ENCODE assay signal across 19 mouse cellular contexts in the genomic region with DNA sequence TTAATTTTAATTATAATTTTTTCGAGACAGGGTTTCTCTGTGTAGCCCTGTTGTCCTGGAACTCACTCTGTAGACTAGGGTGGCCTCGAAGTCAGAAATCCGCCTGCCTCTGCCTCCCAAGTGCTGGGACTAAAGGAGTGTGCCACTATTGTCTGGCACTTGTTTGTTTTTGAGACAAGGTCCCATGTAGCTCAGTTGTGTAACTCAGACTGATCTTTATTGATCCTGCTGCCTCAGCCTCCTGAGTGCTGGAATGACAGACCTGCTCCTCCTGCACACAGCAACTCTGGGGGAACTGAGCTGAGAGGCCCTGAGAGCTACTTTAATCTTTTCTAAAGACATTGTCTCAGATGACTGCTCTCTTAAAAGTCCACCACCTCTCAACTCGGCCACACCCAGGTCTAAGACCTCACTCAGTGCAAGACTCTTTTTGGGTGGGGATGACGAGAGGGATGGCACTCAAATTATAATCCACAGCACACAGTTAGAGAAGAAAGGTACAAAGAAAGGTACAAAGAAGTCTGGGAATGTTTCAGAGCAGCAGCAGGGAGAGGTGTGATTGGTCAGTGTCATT. TPM values are rescaled to one million over a fixed set of nuclear protein-coding genes. Genes with fewer than 3 reads are reported as not detected.
DNase-seq lines count a peak whose midpoint lies in the region; ATAC-seq and TF ChIP-seq lines count a peak whose summit lies in the region.
"Had no signal": no experiment of that assay in that cellular context is flagged by ENCODE, and none has a peak within 500 bp of the region (broad histone marks: within the 10 kb centered on the region; RNA-seq: fewer than 3 reads in every experiment).

No protein-coding gene starts in this region.

- peaks cover 11% of the 10 kb centered on the region for H3K4me1 ChIP-seq in heart, adult 2 months (ENCODE audit: control insufficient read depth, insufficient read depth, low read length)
- H3K4me1 ChIP-seq in heart, postnatal 0 days (ENCODE audit: control insufficient read depth, insufficient read depth): peaks cover 8% of the 10 kb centered on the region
- peaks cover 13% of the 10 kb centered on the region for H3K4me1 ChIP-seq in lung, embryonic 15.5 days
- no peaks in the 10 kb centered on the region for H3K4me1 ChIP-seq in stomach, postnatal 0 days (replicated peaks; ENCODE audit: control insufficient read depth, insufficient read depth)
- no peaks in the 10 kb centered on the region for H3K4me1 ChIP-seq in cerebellum, adult 2 months (ENCODE audit: control insufficient read depth, insufficient read depth, low read length)
- H3K4me1 ChIP-seq: limb, embryonic 15.5 days; neural tube, embryonic 12.5 days had no signal

- no peak overlapping the region for H3K4me2 ChIP-seq in heart, postnatal 0 days (ENCODE audit: low read depth, low read length)
- no peak overlapping the region for H3K4me2 ChIP-seq in lung, embryonic 15.5 days
- H3K4me2 ChIP-seq in stomach, postnatal 0 days (replicated peaks; ENCODE audit: low read depth): no peak overlapping the region
- H3K4me2 ChIP-seq: limb, embryonic 15.5 days; neural tube, embryonic 12.5 days had no signal

- no peak for TF ChIP-seq POLR2A in heart, adult 2 months (IDR thresholded peaks at IDR 0.05; ENCODE audit: insufficient read depth, low read depth, low read length)
- no peak for TF ChIP-seq POLR2A in cerebellum, adult 2 months (IDR thresholded peaks at IDR 0.05; ENCODE audit: borderline replicate concordance, insufficient read depth, low read length)

- 55% methylated on average over 5 of the region's 5 CpGs for WGBS in heart, adult 2 months
- 56% methylated on average over 5 of the region's 5 CpGs for WGBS in heart, postnatal 0 days
- WGBS in lung, embryonic 15.5 days: 72% methylated on average over 5 of the region's 5 CpGs
- 69% methylated on average over 5 of the region's 5 CpGs for WGBS in stomach, postnatal 0 days
- 68% methylated on average over 5 of the region's 5 CpGs for WGBS in cerebellum, adult 2 months

- no peak overlapping the region for H3K4me3 ChIP-seq in heart, adult 2 months
- H3K4me3 ChIP-seq in heart, postnatal 0 days (ENCODE audit: low read depth, low read length): no peak overlapping the region
- no peak overlapping the region for H3K4me3 ChIP-seq in lung, embryonic 15.5 days
- no peak overlapping the region for H3K4me3 ChIP-seq in stomach, postnatal 0 days (ENCODE audit: low read depth, low read length)
- H3K4me3 ChIP-seq in cerebellum, adult 2 months (replicated peaks; ENCODE audit: insufficient read depth, low read depth, low read length): no peak overlapping the region
- H3K4me3 ChIP-seq: erythroblast, embryonic 14.5 days; limb, embryonic 15.5 days; midbrain, embryonic 10.5 days; neural tube, embryonic 12.5 days had no signal

- no peak for TF ChIP-seq EP300 in heart, adult 2 months (IDR thresholded peaks at IDR 0.05; ENCODE audit: insufficient read depth, low read depth, low read length)
- no peak for TF ChIP-seq EP300 in heart, postnatal 0 days (IDR thresholded peaks at IDR 0.05; ENCODE audit: low read depth)
- no peak for TF ChIP-seq EP300 in stomach, postnatal 0 days (optimal IDR thresholded peaks at IDR 0.05)

- peak overlapping the region; percentile 85 for H3K27ac ChIP-seq in heart, adult 2 months
- H3K27ac ChIP-seq in heart, postnatal 0 days (ENCODE audit: low read depth): peak overlapping the region; percentile 84
- H3K27ac ChIP-seq in lung, embryonic 15.5 days: peak overlapping the region; percentile 75
- 0 out of 2 replicates have a peak overlapping the region, but pooled peaks have one; percentile 35 for H3K27ac ChIP-seq in stomach, postnatal 0 days (replicated peaks)
- no peak overlapping the region for H3K27ac ChIP-seq in cerebellum, adult 2 months (ENCODE audit: insufficient read depth, low read length)
- H3K27ac ChIP-seq: limb, embryonic 15.5 days; midbrain, embryonic 10.5 days; neural tube, embryonic 12.5 days had no signal

- DNase-seq in heart, adult 2 months: peak; percentile 21 to 29
- no peak for DNase-seq in heart, adult 9 months (ENCODE audit: low spot score in 2 of 2)
- DNase-seq in heart, postnatal 0 days (ENCODE audit: low spot score): no peak
- no peak for DNase-seq in heart, postnatal 14 days
- DNase-seq in lung, postnatal 10 days: no peak
- DNase-seq in stomach, postnatal 0 days (ENCODE audit: low spot score): no peak
- DNase-seq in cerebellum, adult 2 months: no peak
- DNase-seq: adrenal gland, postnatal 14 days; cerebellum, adult 18-20 months; thymus, postnatal 14 days had no signal

- no peaks in the 10 kb centered on the region for H3K27me3 ChIP-seq in heart, adult 2 months (ENCODE audit: control insufficient read depth, insufficient read depth, low read length)
- no peaks in the 10 kb centered on the region for H3K27me3 ChIP-seq in heart, postnatal 0 days (ENCODE audit: control insufficient read depth, insufficient read depth, low read length)
- H3K27me3 ChIP-seq in lung, embryonic 15.5 days: no peaks in the 10 kb centered on the region
- H3K27me3 ChIP-seq in stomach, postnatal 0 days (ENCODE audit: control insufficient read depth, insufficient read depth, low read length): no peaks in the 10 kb centered on the region
- no peaks in the 10 kb centered on the region for H3K27me3 ChIP-seq in cerebellum, adult 2 months (ENCODE audit: control insufficient read depth, insufficient read depth, low read length)
- H3K27me3 ChIP-seq: limb, embryonic 15.5 days; neural tube, embryonic 12.5 days had no signal

- H3K36me3 ChIP-seq in heart, adult 2 months (ENCODE audit: control insufficient read depth, insufficient read depth, low read length): peaks cover 3% of the 10 kb centered on the region
- no peaks in the 10 kb centered on the region for H3K36me3 ChIP-seq in heart, postnatal 0 days (replicated peaks; ENCODE audit: control insufficient read depth, insufficient read depth, low read length)
- no peaks in the 10 kb centered on the region for H3K36me3 ChIP-seq in lung, embryonic 15.5 days
- no peaks in the 10 kb centered on the region for H3K36me3 ChIP-seq in stomach, postnatal 0 days (ENCODE audit: control insufficient read depth, insufficient read depth, low read length)
- H3K36me3 ChIP-seq: limb, embryonic 15.5 days; midbrain, embryonic 10.5 days; neural tube, embryonic 12.5 days had no signal

- no peak overlapping the region; the same call in 1 of the 2 replicates for H3K9ac ChIP-seq in heart, adult 2 months (ENCODE audit: low read depth, low read length)
- no peak overlapping the region for H3K9ac ChIP-seq in heart, postnatal 0 days (replicated peaks; ENCODE audit: low read depth, low read length)
- no peak overlapping the region for H3K9ac ChIP-seq in lung, embryonic 15.5 days
- no peak overlapping the region for H3K9ac ChIP-seq in stomach, postnatal 0 days (ENCODE audit: low read length)
- H3K9ac ChIP-seq: limb, embryonic 15.5 days; neural tube, embryonic 12.5 days had no signal

- no peak for ATAC-seq in heart, postnatal 0 days (ENCODE audit: insufficient read depth, low read depth)
- no peak for ATAC-seq in lung, embryonic 15.5 days (ENCODE audit: borderline replicate concordance, extremely low read depth, low FRiP score, low TSS enrichment)
- ATAC-seq in stomach, postnatal 0 days (ENCODE audit: low FRiP score, low TSS enrichment): no peak
- ATAC-seq: forebrain, embryonic 14.5 days; hindbrain, embryonic 16.5 days had no signal

- TF ChIP-seq CTCF in heart, adult 2 months (IDR thresholded peaks at IDR 0.05): no peak
- TF ChIP-seq CTCF in heart, postnatal 0 days (IDR thresholded peaks at IDR 0.05; ENCODE audit: low read depth): no peak
- TF ChIP-seq CTCF in stomach, postnatal 0 days (IDR thresholded peaks at IDR 0.05; ENCODE audit: low read depth): no peak
- no peak for TF ChIP-seq CTCF in cerebellum, adult 2 months (IDR thresholded peaks at IDR 0.05; ENCODE audit: borderline replicate concordance, insufficient read depth, low read depth, low read length)

- no peaks in the 10 kb centered on the region for H3K79me2 ChIP-seq in heart, adult 2 months (replicated peaks; ENCODE audit: control insufficient read depth, insufficient read depth, low read length)

- H3K9me3 ChIP-seq in heart, postnatal 0 days (replicated peaks; ENCODE audit: control insufficient read depth, low read length): no peaks in the 10 kb centered on the region
- no peaks in the 10 kb centered on the region for H3K9me3 ChIP-seq in lung, embryonic 15.5 days
- no peaks in the 10 kb centered on the region for H3K9me3 ChIP-seq in stomach, postnatal 0 days (ENCODE audit: control insufficient read depth, low read length)
- H3K9me3 ChIP-seq: limb, embryonic 15.5 days; midbrain, embryonic 10.5 days; neural tube, embryonic 12.5 days had no signal

- intact Hi-C loops in heart, adult 2 months (cut with DNase I): loop anchor here (1.0 kb wide), 1 partner anchor 10 kb away; no protein-coding TSS in a partner anchor
- intact Hi-C loops in heart, postnatal 14 days (cut with DNase I): no loop called here

RNA-seq across cellular contexts. Expression of gene Myadm, which starts 8.7 kb away (rescaled TPM):
- total RNA-seq in heart, adult 2 months (2021): 100 to 1,000 TPM; 131 to 139 TPM
- polyA plus RNA-seq in heart, adult 2 months (2012; rRNA removed): 397 and 685 TPM in 2 replicates
- 223 and 238 TPM in 2 replicates for total RNA-seq in heart, postnatal 0 days (2014; rRNA removed; ENCODE audit: low replicate concordance)
- polyA plus RNA-seq in heart, postnatal 0 days (2015; fragmentation: Nextera tagmentation; extraction: Ambion mirVana): 119 and 123 TPM in 2 replicates
- 100 to 1,000 TPM; 196 to 216 TPM for total RNA-seq in heart, postnatal 14 days (2021)
- 112 and 118 TPM in 2 replicates for polyA plus RNA-seq in lung, embryonic 15.5 days (2015; fragmentation: Nextera tagmentation; extraction: Ambion mirVana)
- 94.0 and 97.7 TPM in 2 replicates for polyA plus RNA-seq in stomach, postnatal 0 days (2015; fragmentation: Nextera tagmentation; extraction: Ambion mirVana)
- 43.3 and 45.3 TPM in 2 replicates for polyA plus RNA-seq in cerebellum, adult 2 months (2012; rRNA removed)
- polyA plus RNA-seq: erythroblast, embryonic 14.5 days had no signal

RNA-seq across cellular contexts. Expression of gene Prkcg, which starts 8.8 kb away (rescaled TPM):
- total RNA-seq in heart, adult 2 months (2021): 1 to 10 TPM in 1 of 2 experiments, under 1 TPM in 1; 0.89 to 3.0 TPM
- 4.5 and 4.7 TPM in 2 replicates for polyA plus RNA-seq in heart, adult 2 months (2012; rRNA removed)
- total RNA-seq in heart, postnatal 0 days (2014; rRNA removed; ENCODE audit: low replicate concordance): 1.8 and 4.2 TPM in 2 replicates
- 0.30 and 0.40 TPM in 2 replicates for polyA plus RNA-seq in heart, postnatal 0 days (2015; fragmentation: Nextera tagmentation; extraction: Ambion mirVana)
- total RNA-seq in heart, postnatal 14 days (2021): 1 to 10 TPM; 3.2 to 3.5 TPM
- polyA plus RNA-seq in lung, embryonic 15.5 days (2015; fragmentation: Nextera tagmentation; extraction: Ambion mirVana): 0.16 and 0.32 TPM in 2 replicates
- polyA plus RNA-seq in stomach, postnatal 0 days (2015; fragmentation: Nextera tagmentation; extraction: Ambion mirVana): 0.13 and 0.24 TPM in 2 replicates
- polyA plus RNA-seq in cerebellum, adult 2 months (2012; rRNA removed): 152 and 195 TPM in 2 replicates
- polyA plus RNA-seq: erythroblast, embryonic 14.5 days had no signal

RNA-seq across cellular contexts. Expression of gene Nlrp12, which starts 30.6 kb away (rescaled TPM):
- under 1 TPM in 1 of 2 experiments, not detected in 1; 0.13 TPM for total RNA-seq in heart, adult 2 months (2021)
- polyA plus RNA-seq in heart, adult 2 months (2012; rRNA removed): 0.14 TPM in 1 of 2 replicates, not detected in the other
- under 0.01 TPM in 1 of 2 replicates, not detected in the other for total RNA-seq in heart, postnatal 0 days (2014; rRNA removed; ENCODE audit: low replicate concordance)
- 0.01 TPM in 2 replicates for polyA plus RNA-seq in heart, postnatal 0 days (2015; fragmentation: Nextera tagmentation; extraction: Ambion mirVana)
- total RNA-seq in heart, postnatal 14 days (2021): not detected
- polyA plus RNA-seq in lung, embryonic 15.5 days (2015; fragmentation: Nextera tagmentation; extraction: Ambion mirVana): 0.04 TPM in 1 of 2 replicates, not detected in the other
- 0.01 TPM in 1 of 2 replicates, not detected in the other for polyA plus RNA-seq in stomach, postnatal 0 days (2015; fragmentation: Nextera tagmentation; extraction: Ambion mirVana)
- 0.02 TPM in 1 of 2 replicates, not detected in the other for polyA plus RNA-seq in cerebellum, adult 2 months (2012; rRNA removed)
- polyA plus RNA-seq: embryonic facial prominence, embryonic 11.5 days; erythroblast, embryonic 14.5 days; forebrain, embryonic 14.5 days; limb, embryonic 15.5 days; midbrain, embryonic 10.5 days; neural tube, embryonic 12.5 days had no signal

RNA-seq across cellular contexts. Expression of gene Cacng7, which starts 52.6 kb away (rescaled TPM):
- 1 to 10 TPM; 4.3 to 5.4 TPM for total RNA-seq in heart, adult 2 months (2021)
- 6.7 and 7.7 TPM in 2 replicates for polyA plus RNA-seq in heart, adult 2 months (2012; rRNA removed)
- 4.0 and 6.3 TPM in 2 replicates for total RNA-seq in heart, postnatal 0 days (2014; rRNA removed; ENCODE audit: low replicate concordance)
- 0.15 and 0.29 TPM in 2 replicates for polyA plus RNA-seq in heart, postnatal 0 days (2015; fragmentation: Nextera tagmentation; extraction: Ambion mirVana)
- 1 to 10 TPM; 5.3 to 5.6 TPM for total RNA-seq in heart, postnatal 14 days (2021)
- 0.48 and 0.49 TPM in 2 replicates for polyA plus RNA-seq in lung, embryonic 15.5 days (2015; fragmentation: Nextera tagmentation; extraction: Ambion mirVana)
- 0.69 and 0.79 TPM in 2 replicates for polyA plus RNA-seq in stomach, postnatal 0 days (2015; fragmentation: Nextera tagmentation; extraction: Ambion mirVana)
- polyA plus RNA-seq in cerebellum, adult 2 months (2012; rRNA removed): 278 and 296 TPM in 2 replicates
- total RNA-seq: monocyte, adult 5-6 weeks had no signal
- polyA plus RNA-seq: erythroblast, embryonic 14.5 days had no signal

Comparison
In these comparisons a context has a peak if more than half of its experiments do, and no peak if none do; other contexts are left out.
1. DNase-seq: peak in heart, adult 2 months (2 of 2); none in heart, adult 9 months (0 of 2), heart, postnatal 0 days (single experiment), heart, postnatal 14 days (0 of 2), lung, postnatal 10 days (single experiment), stomach, postnatal 0 days (single experiment) and cerebellum, adult 2 months (0 of 2).
2. RNA of gene Prkcg, which starts 8.8 kb away (polyA plus RNA-seq): 152 to 195 TPM in cerebellum, adult 2 months; 4.5 to 4.7 TPM in heart, adult 2 months, 0.30 to 0.40 TPM in heart, postnatal 0 days, 0.16 to 0.32 TPM in lung, embryonic 15.5 days and 0.13 to 0.24 TPM in stomach, postnatal 0 days; every median in the first group is over 10 times any median in the second.